In the genomic region with DNA sequence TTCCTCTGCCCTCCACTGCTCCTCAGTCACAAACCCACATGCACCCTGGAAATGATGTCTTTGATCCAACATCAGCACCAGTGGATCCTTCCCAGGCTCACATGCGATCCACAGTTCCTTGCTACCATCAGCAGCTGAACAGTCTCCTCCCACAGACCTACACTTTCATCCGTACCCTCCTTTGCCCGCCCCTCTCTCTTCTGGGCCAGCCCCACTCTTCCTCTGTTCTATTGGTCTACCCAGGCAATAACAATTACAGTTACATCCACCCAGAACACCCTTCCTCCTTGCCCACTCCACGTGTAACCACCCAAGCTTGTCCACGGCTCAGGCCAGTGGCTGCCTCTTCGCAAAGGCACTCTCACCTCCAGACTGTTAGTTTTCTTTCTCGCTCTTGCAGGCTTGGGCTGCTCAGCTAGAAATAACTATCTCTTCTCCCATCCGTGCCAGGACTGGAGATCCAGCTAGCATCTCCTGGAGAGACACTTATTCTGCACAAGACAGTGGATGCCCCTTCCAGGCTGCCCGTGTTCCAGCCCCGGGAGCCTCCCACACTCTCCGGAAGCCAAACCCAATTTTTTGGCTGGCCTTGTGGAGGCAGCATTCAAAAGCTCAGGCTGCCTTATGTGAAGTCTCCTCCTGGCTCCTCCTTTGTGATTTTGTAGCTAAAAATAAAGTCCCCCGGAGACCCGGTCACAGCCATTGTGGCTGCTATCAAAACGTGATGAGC, we compare ENCODE assay signal across 10 mouse cellular contexts.
DNase-seq lines count a peak whose midpoint lies in the region; ATAC-seq lines count a peak whose summit lies in the region.
"Had no signal": no experiment of that assay in that cellular context is flagged by ENCODE, and none has a peak within 500 bp of the region (broad histone marks: within the 10 kb centered on the region; RNA-seq: fewer than 3 reads in every experiment).

No protein-coding gene starts in this region.

- ATAC-seq in cerebellum, adult (ENCODE audit: insufficient number of reproducible peaks, low FRiP score, low TSS enrichment) = no peak
- ATAC-seq in hindbrain, embryonic 16.5 days = peak; percentile 34; the same call in 1 of the 2 replicates

- no peaks in the 10 kb centered on the region for H3K36me3 ChIP-seq in hindbrain, embryonic 16.5 days (ENCODE audit: control insufficient read depth, insufficient read depth, low read length)
- H3K36me3 ChIP-seq: stomach, embryonic 15.5 days had no signal

- no peak overlapping the region for H3K4me3 ChIP-seq in hindbrain, embryonic 16.5 days (ENCODE audit: low read length)
- H3K4me3 ChIP-seq: stomach, embryonic 15.5 days had no signal

- H3K9me3 ChIP-seq in hindbrain, embryonic 16.5 days (ENCODE audit: control insufficient read depth, low read length) = no peaks in the 10 kb centered on the region
- H3K9me3 ChIP-seq: stomach, embryonic 15.5 days had no signal

- peaks cover 8% of the 10 kb centered on the region for H3K4me1 ChIP-seq in hindbrain, embryonic 16.5 days (ENCODE audit: control insufficient read depth, insufficient read depth, low read depth, low read length)
- H3K4me1 ChIP-seq: stomach, embryonic 15.5 days had no signal

- 59% methylated on average over 14 of the region's 14 CpGs for WGBS in hindbrain, embryonic 16.5 days

- no peak overlapping the region for H3K27ac ChIP-seq in hindbrain, embryonic 16.5 days (ENCODE audit: low read depth, low read length)
- H3K27ac ChIP-seq: stomach, embryonic 15.5 days had no signal

- no peak overlapping the region for H3K4me2 ChIP-seq in hindbrain, embryonic 16.5 days (ENCODE audit: low read length)
- H3K4me2 ChIP-seq: stomach, embryonic 15.5 days had no signal

- H3K9ac ChIP-seq in hindbrain, embryonic 16.5 days (ENCODE audit: low read depth, low read length) = peak overlapping the region; percentile 22; the same call in 1 of the 2 replicates
- H3K9ac ChIP-seq: stomach, embryonic 15.5 days had no signal

- 0 out of 2 replicates have a peak, but pooled peaks cover 3% of the 10 kb centered on the region for H3K27me3 ChIP-seq in hindbrain, embryonic 16.5 days (replicated peaks; ENCODE audit: control insufficient read depth, insufficient read depth, low read length)
- H3K27me3 ChIP-seq: stomach, embryonic 15.5 days had no signal

- DNase-seq in cerebellum, postnatal 36 days = peak; percentile 20
- DNase-seq in ovary, adult 18-20 months (ENCODE audit: low spot score) = peak; percentile 13
- no peak for DNase-seq in ovary, postnatal 10 days (ENCODE audit: low spot score)
- DNase-seq in telencephalon, adult 2 months (ENCODE audit: low read depth, low spot score) = peak; percentile 43
- no peak for DNase-seq in lung, adult 18-20 months
- DNase-seq in layer of hippocampus, postnatal 10 days (ENCODE audit: low spot score in 2 of 2) = no peak
- DNase-seq: gastrocnemius, postnatal 36 days had no signal

Comparison
In these comparisons a context has a peak if more than half of its experiments do, and no peak if none do; other contexts are left out.
1. DNase-seq: peak in cerebellum, postnatal 36 days (2 of 2), ovary, adult 18-20 months (single experiment) and telencephalon, adult 2 months (single experiment); none in ovary, postnatal 10 days (single experiment), lung, adult 18-20 months (0 of 2) and layer of hippocampus, postnatal 10 days (0 of 2).